Mouse (Mus musculus) hindbrain, embryonic 10.5 days (tissue): ENCODE measurements around the gene Klrb1a. TPM values are rescaled to one million over a fixed set of nuclear protein-coding genes. Genes with fewer than 3 reads are reported as not detected.
"Not testable (repeated sequence)": the region's sequence is repeated elsewhere in the genome, so short reads cannot be mapped to it uniquely, and the experiment has no call there.

Experiments used
- DNase-seq: peaks from one replicate; pipeline ENCODE4 v3.0.0-alpha.2; 2017; ENCODE audit warnings: low spot score
- H3K27ac ChIP-seq: fragments of 300-500 bp; sonication (generic); 2 replicates; pipeline ENCODE4 v1.5.1; 2016; ENCODE audit warnings: mild to moderate bottlenecking, moderate library complexity
- H3K27me3 ChIP-seq: fragments of 300-500 bp; sonication (generic); 2 replicates; pipeline ENCODE4 v1.6.1; 2016; ENCODE audit warnings: mild to moderate bottlenecking; ENCODE audit not compliant: poor library complexity, insufficient read depth, severe bottlenecking
- H3K36me3 ChIP-seq: fragments of 300-500 bp; sonication (generic); 2 replicates; pipeline ENCODE4 v1.6.1; 2016; ENCODE audit warnings: mild to moderate bottlenecking, moderate library complexity
- H3K4me1 ChIP-seq: fragments of 300-500 bp; sonication (generic); replicated peaks from 2 replicates; pipeline ENCODE4 v1.6.1; 2016; ENCODE audit warnings: mild to moderate bottlenecking
- H3K4me3 ChIP-seq: fragments of 300-500 bp; sonication (generic); 2 replicates; pipeline ENCODE4 v1.5.1; 2016; ENCODE audit warnings: mild to moderate bottlenecking, moderate library complexity
- H3K9me3 ChIP-seq: fragments of 300-500 bp; sonication (generic); 2 replicates; pipeline ENCODE4 v1.6.1; 2016; ENCODE audit warnings: mild to moderate bottlenecking, moderate library complexity
- WGBS: fragments of 180-500 bp; shearing (Covaris S2); methylation state at CpG from one replicate; pipeline ENCODE4 v1.1.7; 2016; 5-methylcytosine and 5-hydroxymethylcytosine counted together
- polyA plus RNA-seq: library from polyadenylated mRNA; unstranded; fragments of >200 nt; fragmentation: Nextera tagmentation; extraction: Ambion mirVana; gene quantifications from 2 replicates; pipeline ENCODE4 v1.2.1, GENCODE M21; 2016

The Klrb1a gene
- polyA plus RNA-seq: not detected in 2 replicates

- not testable (repeated sequence) for H3K27me3 ChIP-seq
Observed at GRCm38 (mm10) chr6:128623433-128623832, at the start of gene Klrb1a. TSS of gene Klrb1a (minus strand) at chr6:128623533.

GRCm38 (mm10) chr6:128669936-128670335, 46.6 kb upstream of the Klrb1a start:
- WGBS: 59% methylated on average over 4 of the region's 4 CpGs
- DNase-seq: no peak

More at GRCm38 (mm10) chr6:128623433-128623832, at the start of gene Klrb1a:
- not testable (repeated sequence) for H3K27ac ChIP-seq, H3K9me3 ChIP-seq, H3K4me3 ChIP-seq, H3K36me3 ChIP-seq, DNase-seq, H3K4me1 ChIP-seq
- whole genome bisulfite sequencing: 95% methylated on average over 5 of the region's 5 CpGs

GRCm38 (mm10) chr6:128662206-128662605, 38.9 kb upstream of the Klrb1a start, which contains the start of gene Clec2h:
TSS of gene Clec2h (plus strand) at chr6:128662385.
- 11% methylated on average over 1 of the region's 1 CpGs for WGBS
- Histone ChIP-seq H3K9me3 (no peaks in the 10 kb centered on the region), H3K36me3 (no peaks in the 10 kb centered on the region), H3K27me3 (no peaks in the 10 kb centered on the region), H3K4me1 (no peaks in the 10 kb centered on the region), H3K27ac (no peak within 1 kb of the TSS), H3K4me3 (no peak within 1 kb of the TSS)
- no peak for DNase-seq

More at GRCm38 (mm10) chr6:128669936-128670335, 46.6 kb upstream of the Klrb1a start:
- Histone ChIP-seq H3K4me1 (no peaks in the 10 kb centered on the region), H3K4me3 (no peak overlapping the region), H3K36me3 (no peaks in the 10 kb centered on the region), H3K27ac (no peak overlapping the region), H3K9me3 (peaks cover 5% of the 10 kb centered on the region; the same call in 1 of the 2 replicates), H3K27me3 (no peaks in the 10 kb centered on the region)

GRCm38 (mm10) chr6:128661249-128661648, 37.9 kb upstream of the Klrb1a start:
- no peaks in the 10 kb centered on the region for H3K36me3 ChIP-seq

GRCm38 (mm10) chr6:128652938-128653337, 29.6 kb upstream of the Klrb1a start:
- Histone ChIP-seq H3K27ac (no peak overlapping the region), H3K4me1 (no peaks in the 10 kb centered on the region), H3K27me3 (no peaks in the 10 kb centered on the region), H3K4me3 (no peak overlapping the region), H3K36me3 (no peaks in the 10 kb centered on the region), H3K9me3 (no peaks in the 10 kb centered on the region)
- 93% methylated on average over 1 of the region's 1 CpGs for WGBS
- DNase-seq: no peak

More at GRCm38 (mm10) chr6:128661249-128661648, 37.9 kb upstream of the Klrb1a start:
- DNase-seq: no peak
- Histone ChIP-seq H3K27ac (no peak overlapping the region), H3K9me3 (no peaks in the 10 kb centered on the region), H3K4me1 (no peaks in the 10 kb centered on the region), H3K27me3 (no peaks in the 10 kb centered on the region), H3K4me3 (no peak overlapping the region)
- WGBS: 96% methylated on average over 1 of the region's 1 CpGs

- not testable (repeated sequence) for H3K4me1 ChIP-seq, H3K36me3 ChIP-seq, H3K4me3 ChIP-seq, H3K9me3 ChIP-seq, H3K27me3 ChIP-seq, H3K27ac ChIP-seq, DNase-seq
- WGBS: 94% methylated on average over 7 of the region's 7 CpGs
Observed at GRCm38 (mm10) chr6:128650827-128651226, 27.5 kb upstream of the Klrb1a start.

- Histone ChIP-seq H3K4me1 (no peaks in the 10 kb centered on the region), H3K4me3 (no peak overlapping the region), H3K27me3 (no peaks in the 10 kb centered on the region), H3K36me3 (no peaks in the 10 kb centered on the region), H3K27ac (no peak overlapping the region), H3K9me3 (no peaks in the 10 kb centered on the region)
- WGBS: 86% methylated on average over 1 of the region's 1 CpGs
- no peak for DNase-seq
Observed at GRCm38 (mm10) chr6:128650187-128650586, 26.9 kb upstream of the Klrb1a start.

- Histone ChIP-seq H3K4me1 (no peaks in the 10 kb centered on the region), H3K36me3 (no peaks in the 10 kb centered on the region)
Observed at GRCm38 (mm10) chr6:128649681-128650080, 26.3 kb upstream of the Klrb1a start.

GRCm38 (mm10) chr6:128645708-128646107, 22.4 kb upstream of the Klrb1a start:
- not testable (repeated sequence) for H3K36me3 ChIP-seq, DNase-seq, H3K27me3 ChIP-seq, H3K4me1 ChIP-seq, H3K27ac ChIP-seq, H3K4me3 ChIP-seq, H3K9me3 ChIP-seq
- WGBS: 87% methylated on average over 12 of the region's 12 CpGs

More at GRCm38 (mm10) chr6:128649681-128650080, 26.3 kb upstream of the Klrb1a start:
- H3K9me3 ChIP-seq: no peaks in the 10 kb centered on the region
- H3K27ac ChIP-seq: no peak overlapping the region
- no peak overlapping the region for H3K4me3 ChIP-seq
- H3K27me3 ChIP-seq: no peaks in the 10 kb centered on the region
- no peak for DNase-seq
- 94% methylated on average over 3 of the region's 3 CpGs for WGBS

- 96% methylated on average over 20 of the region's 20 CpGs for WGBS
- not testable (repeated sequence) for H3K36me3 ChIP-seq, H3K4me1 ChIP-seq, H3K27me3 ChIP-seq, H3K27ac ChIP-seq, DNase-seq, H3K9me3 ChIP-seq, H3K4me3 ChIP-seq
Observed at GRCm38 (mm10) chr6:128644694-128645093, 21.4 kb upstream of the Klrb1a start.

- no peaks in the 10 kb centered on the region for H3K27me3 ChIP-seq
- H3K4me3 ChIP-seq: no peak overlapping the region
- no peaks in the 10 kb centered on the region for H3K36me3 ChIP-seq
- H3K9me3 ChIP-seq: no peaks in the 10 kb centered on the region
- H3K4me1 ChIP-seq: no peaks in the 10 kb centered on the region
- WGBS: 73% methylated on average over 2 of the region's 2 CpGs
- no peak overlapping the region for H3K27ac ChIP-seq
- DNase-seq: no peak
Observed at GRCm38 (mm10) chr6:128643999-128644398, 20.7 kb upstream of the Klrb1a start.

GRCm38 (mm10) chr6:128641116-128641716, 17.9 kb upstream of the Klrb1a start:
- H3K4me3 ChIP-seq: no peak overlapping the region
- H3K4me1 ChIP-seq: no peaks in the 10 kb centered on the region
- WGBS: 75% methylated on average over 2 of the region's 2 CpGs
- H3K27ac ChIP-seq: no peak overlapping the region
- 0 out of 2 replicates have a peak, but pooled peaks cover 4% of the 10 kb centered on the region for H3K9me3 ChIP-seq
- DNase-seq: no peak
- no peaks in the 10 kb centered on the region for H3K27me3 ChIP-seq
- H3K36me3 ChIP-seq: no peaks in the 10 kb centered on the region

- Histone ChIP-seq H3K4me1 (no peaks in the 10 kb centered on the region), H3K27me3 (no peaks in the 10 kb centered on the region), H3K9me3 (0 out of 2 replicates have a peak, but pooled peaks cover 4% of the 10 kb centered on the region), H3K4me3 (no peak overlapping the region), H3K36me3 (no peaks in the 10 kb centered on the region), H3K27ac (no peak overlapping the region)
- DNase-seq: no peak
- WGBS: 89% methylated on average over 1 of the region's 1 CpGs
Observed at GRCm38 (mm10) chr6:128640673-128641072, 17.3 kb upstream of the Klrb1a start.
